Mouse (Mus musculus) ES-Bruce4 (cell line): ENCODE measurements around the gene Dbil5.

Experiments used
- CTCF ChIP-seq: IDR thresholded peaks from one replicate; pipeline ENCODE4 v1.8.1; 2011; ENCODE audit warnings: low read depth, low read length
- POLR2A ChIP-seq: IDR thresholded peaks from one replicate; pipeline ENCODE4 v1.8.1; 2011; ENCODE audit warnings: low read length; ENCODE audit not compliant: insufficient read depth

DNA sequence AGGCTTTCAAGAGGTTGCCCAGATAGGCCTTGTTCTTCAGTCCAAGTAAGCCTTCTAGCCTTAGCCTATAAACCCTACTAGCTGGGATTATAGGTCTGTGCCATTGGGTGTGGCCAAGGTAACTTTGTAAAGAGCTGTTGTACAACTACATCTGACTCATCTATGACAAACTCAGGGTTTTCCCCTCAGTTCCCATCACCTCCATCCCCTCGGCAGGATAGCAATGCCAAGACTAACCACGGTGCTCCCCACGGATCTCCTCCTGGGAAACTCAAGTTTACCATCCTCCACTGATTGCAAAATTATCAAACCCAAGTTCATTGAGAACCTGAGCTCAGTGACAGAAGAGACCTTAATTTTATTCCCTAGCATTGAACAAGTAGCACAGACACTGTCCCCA, 18.7 kb downstream of the Dbil5 start:
- TF ChIP-seq CTCF, result no peak
- no peak for TF ChIP-seq POLR2A
